Mouse (Mus musculus) heart, embryonic 14.5 days (tissue): ENCODE data around the gene Rpl38. TPM values are rescaled to one million over a fixed set of nuclear protein-coding genes. Genes with fewer than 3 reads are reported as not detected.

Experiments used
- ATAC-seq: fragments of 200-750 bp; cut with Nextera tagmentation; 2 replicates; pipeline ENCODE4 v1.8.0; 2017; ENCODE audit warnings: low read depth, moderate TSS enrichment; ENCODE audit not compliant: insufficient number of reproducible peaks, insufficient read depth, low FRiP score
- H3K27ac ChIP-seq, 2 experiments: fragments of 200-500 bp in 1 of 2; fragments of 300-500 bp in 1 of 2; sonication (generic) in 1 of 2; replicated peaks in 1 of 2; 2 replicates each; pipeline ENCODE4 v1.5.1; 2012 to 2014; ENCODE audit warnings: low read depth in 2 of 2, low read length in 2 of 2, control low read depth in 1 of 2, mild to moderate bottlenecking in 1 of 2, mixed read lengths in 1 of 2; ENCODE audit not compliant: control insufficient read depth in 1 of 2, insufficient read depth in 1 of 2
- H3K27me3 ChIP-seq: fragments of 300-500 bp; sonication (generic); 2 replicates; pipeline ENCODE4 v1.6.1; 2014; ENCODE audit warnings: mild to moderate bottlenecking, low read length, control low read depth; ENCODE audit not compliant: control insufficient read depth, insufficient read depth
- H3K36me3 ChIP-seq: fragments of 300-500 bp; sonication (generic); 2 replicates; pipeline ENCODE4 v1.6.1; 2014; ENCODE audit warnings: mild to moderate bottlenecking, control low read depth, low read length, mixed read lengths; ENCODE audit not compliant: control insufficient read depth, insufficient read depth
- H3K4me1 ChIP-seq, 2 experiments: fragments of 200-500 bp in 1 of 2; fragments of 300-500 bp in 1 of 2; sonication (generic) in 1 of 2; 2 replicates each; pipeline ENCODE4 v1.6.1; 2012 to 2014; ENCODE audit warnings: low read length in 2 of 2, control low read depth in 1 of 2, mixed read lengths in 1 of 2; ENCODE audit not compliant: control insufficient read depth in 2 of 2, insufficient read depth in 2 of 2
- H3K4me2 ChIP-seq: fragments of 300-500 bp; sonication (generic); 2 replicates; pipeline ENCODE4 v1.6.1; 2014; ENCODE audit warnings: mild to moderate bottlenecking, low read length
- H3K4me3 ChIP-seq, 2 experiments: fragments of 200-500 bp in 1 of 2; fragments of 300-500 bp in 1 of 2; sonication (generic) in 1 of 2; 2 replicates each; pipeline ENCODE4 v1.5.1; 2012 to 2014; ENCODE audit warnings: low read length in 2 of 2, mild to moderate bottlenecking in 2 of 2, control low read depth in 1 of 2, low read depth in 1 of 2, moderate library complexity in 1 of 2; ENCODE audit not compliant: control insufficient read depth in 1 of 2, insufficient read depth in 1 of 2
- H3K9ac ChIP-seq: fragments of 300-500 bp; sonication (generic); 2 replicates; pipeline ENCODE4 v1.6.1; 2014; ENCODE audit warnings: mild to moderate bottlenecking, low read length
- H3K9me3 ChIP-seq: fragments of 300-500 bp; sonication (generic); 2 replicates; pipeline ENCODE4 v1.6.1; 2016; ENCODE audit warnings: low read length, control low read depth; ENCODE audit not compliant: control insufficient read depth
- WGBS: fragments of 180-500 bp; shearing (Covaris S2); extraction: QIAGEN DNeasy Blood & Tissue Kit; methylation state at CpG from one replicate; pipeline ENCODE4 v1.1.7; 2014; 5-methylcytosine and 5-hydroxymethylcytosine counted together
- polyA plus RNA-seq: library from polyadenylated mRNA; unstranded; fragments of >200 nt; fragmentation: Nextera tagmentation; extraction: Ambion mirVana; gene quantifications from 2 replicates; pipeline ENCODE4 v1.2.1, GENCODE M21; 2014

Rpl38 gene
- polyA plus RNA-seq, 1 experiment from 2014 or later = 745 TPM

DNA sequence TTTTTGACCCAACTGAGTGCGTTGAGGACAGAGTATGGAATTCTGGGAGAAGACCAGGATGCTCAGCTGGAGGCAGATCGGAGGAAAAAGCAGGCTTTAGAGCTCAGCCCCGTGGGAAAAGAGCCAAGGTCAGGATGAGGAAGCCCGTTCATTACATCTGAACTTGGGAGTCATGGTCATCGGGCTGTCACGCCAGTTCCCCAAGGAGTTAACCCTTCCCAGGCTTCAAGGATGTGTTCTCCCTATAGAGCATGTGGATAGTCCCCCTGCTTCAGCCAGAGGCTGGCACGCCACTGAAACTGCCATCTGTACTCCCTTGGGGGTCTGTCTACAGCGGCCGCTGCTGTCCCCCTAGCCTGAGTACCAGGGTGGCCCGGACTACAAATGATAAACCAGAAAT is 12.0 kb downstream of the Rpl38 start:
- ATAC-seq = no peak
- Histone ChIP-seq H3K4me3 (no peak overlapping the region), H3K4me2 (no peak overlapping the region), H3K9ac (no peak overlapping the region), H3K4me1 (peaks cover 37 to 40% of the 10 kb centered on the region in 2 experiments), H3K9me3 (no peaks in the 10 kb centered on the region), H3K27ac (no peak overlapping the region), H3K36me3 (no peaks in the 10 kb centered on the region), H3K27me3 (no peaks in the 10 kb centered on the region)
- WGBS = 58% methylated on average over 10 of the region's 10 CpGs

- no peak for ATAC-seq
- H3K4me3 ChIP-seq = no peak overlapping the region
- H3K27ac ChIP-seq = 0 out of 4 replicates have a peak overlapping the region, but pooled peaks of 1 of the 2 experiments have one; percentile 24
- H3K4me1 ChIP-seq = peaks cover 36 to 41% of the 10 kb centered on the region in 2 experiments
- H3K4me2 ChIP-seq = no peak overlapping the region
- 76% methylated on average over 5 of the region's 5 CpGs for WGBS
- no peaks in the 10 kb centered on the region for H3K27me3 ChIP-seq
- no peaks in the 10 kb centered on the region for H3K36me3 ChIP-seq
- H3K9me3 ChIP-seq = no peaks in the 10 kb centered on the region
- H3K9ac ChIP-seq = no peak overlapping the region
Observed at GRCm38 (mm10) chr11:114681054-114681453, 12.7 kb downstream of the Rpl38 start.

DNA sequence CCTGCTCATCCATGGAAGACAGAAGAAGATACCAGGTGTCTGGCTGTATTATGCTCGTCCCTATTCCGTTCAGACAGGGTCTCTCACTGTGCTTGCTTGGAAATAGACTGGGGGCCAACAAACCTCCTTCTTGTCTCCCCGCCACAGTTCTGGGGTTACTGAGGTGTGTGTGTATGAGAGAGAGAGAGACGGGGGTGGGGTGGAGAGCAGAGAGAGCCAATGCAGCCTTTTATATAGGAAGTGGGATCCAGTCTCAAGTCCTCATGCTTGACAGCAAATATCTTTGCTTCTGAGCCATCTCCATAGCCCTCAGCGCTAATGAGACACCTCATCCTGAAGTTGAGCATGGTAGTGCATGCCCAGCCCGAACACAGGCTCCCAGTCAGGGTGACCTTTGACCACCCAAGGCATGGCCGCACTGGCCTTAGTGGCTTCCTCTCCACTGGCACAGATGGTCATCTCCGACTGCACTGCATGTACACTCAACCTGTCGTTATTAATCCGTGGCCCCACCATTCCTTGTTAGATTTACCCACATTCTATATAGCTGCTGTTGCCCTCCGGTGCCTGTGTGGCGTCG is 14.1 kb downstream of the Rpl38 start:
- Histone ChIP-seq H3K4me1 (peaks cover 28 to 31% of the 10 kb centered on the region in 2 experiments), H3K27ac (no peak overlapping the region), H3K27me3 (no peaks in the 10 kb centered on the region), H3K36me3 (no peaks in the 10 kb centered on the region), H3K4me3 (no peak overlapping the region), H3K9me3 (no peaks in the 10 kb centered on the region), H3K4me2 (no peak overlapping the region), H3K9ac (no peak overlapping the region)
- no peak for ATAC-seq
- WGBS = 94% methylated on average over 13 of the region's 13 CpGs

- Histone ChIP-seq H3K27me3 (no peaks in the 10 kb centered on the region), H3K9me3 (no peaks in the 10 kb centered on the region), H3K27ac (no peak overlapping the region), H3K4me3 (no peak overlapping the region), H3K4me1 (peaks cover 28 to 31% of the 10 kb centered on the region in 2 experiments), H3K9ac (no peak overlapping the region), H3K36me3 (no peaks in the 10 kb centered on the region), H3K4me2 (no peak overlapping the region)
- 84% methylated on average over 10 of the region's 10 CpGs for WGBS
- no peak for ATAC-seq
Observed at GRCm38 (mm10) chr11:114683029-114683721, 14.9 kb downstream of the Rpl38 start.

DNA sequence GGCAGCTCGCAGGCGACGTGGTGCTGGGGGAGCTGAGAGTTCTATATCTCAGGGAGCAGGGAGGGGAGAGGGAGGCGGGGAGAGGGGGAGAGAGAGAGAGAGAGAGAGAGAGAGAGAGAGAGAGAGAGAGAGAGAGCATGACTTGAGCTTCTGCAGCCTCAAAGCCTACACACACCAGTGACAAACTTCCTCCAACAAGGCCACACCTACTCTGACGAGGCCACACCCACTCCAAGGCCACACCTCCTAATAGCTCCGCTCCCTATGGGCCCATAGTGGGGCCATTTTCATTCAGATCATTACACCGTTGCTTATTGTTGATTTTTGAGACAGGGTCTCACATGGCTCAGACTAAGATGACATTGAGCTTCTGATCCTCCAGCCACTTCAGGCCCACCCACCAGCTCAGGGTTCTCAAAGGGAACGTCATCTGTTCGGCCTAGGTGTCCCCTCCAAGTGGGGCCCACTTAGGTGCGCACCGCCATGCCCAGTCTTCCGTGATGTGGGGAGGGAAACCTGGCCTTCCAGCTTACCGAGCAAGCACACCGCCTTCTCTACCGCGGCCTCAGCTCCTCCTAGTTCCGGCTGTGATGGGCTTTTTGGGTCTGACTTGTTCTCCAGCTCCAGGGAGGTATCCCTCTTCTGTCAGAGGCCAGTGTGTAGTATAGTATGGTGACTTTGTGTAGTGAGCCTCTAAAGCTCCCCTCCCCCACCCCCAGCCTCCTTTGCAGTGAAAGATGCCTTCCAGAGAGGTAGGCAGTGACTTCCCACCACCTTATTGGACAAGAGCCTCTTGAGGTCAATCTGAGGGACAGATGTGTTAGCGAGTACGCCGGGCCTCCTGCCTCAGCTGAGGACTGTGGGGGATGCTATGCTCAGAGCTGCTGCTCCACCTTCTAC is 15.6 kb downstream of the Rpl38 start:
- no peak overlapping the region for H3K27ac ChIP-seq
- H3K4me1 ChIP-seq = peaks cover 28 to 31% of the 10 kb centered on the region in 2 experiments
- H3K9me3 ChIP-seq = no peaks in the 10 kb centered on the region
- no peak overlapping the region for H3K4me3 ChIP-seq
- WGBS = 68% methylated on average over 20 of the region's 20 CpGs
- H3K9ac ChIP-seq = no peak overlapping the region
- H3K36me3 ChIP-seq = no peaks in the 10 kb centered on the region
- peak; percentile 20; the same call in 1 of the 2 replicates for ATAC-seq
- no peaks in the 10 kb centered on the region for H3K27me3 ChIP-seq
- no peak overlapping the region for H3K4me2 ChIP-seq

- Histone ChIP-seq H3K36me3 (no peaks in the 10 kb centered on the region), H3K27ac (no peak overlapping the region), H3K27me3 (no peaks in the 10 kb centered on the region), H3K9ac (no peak overlapping the region), H3K9me3 (no peaks in the 10 kb centered on the region), H3K4me1 (peaks cover 20 to 23% of the 10 kb centered on the region in 2 experiments), H3K4me2 (no peak overlapping the region), H3K4me3 (no peak overlapping the region)
- ATAC-seq = peak; percentile 20; the same call in 1 of the 2 replicates
- 56% methylated on average over 14 of the region's 14 CpGs for WGBS
Observed at GRCm38 (mm10) chr11:114684627-114685373, 16.5 kb downstream of the Rpl38 start.

DNA sequence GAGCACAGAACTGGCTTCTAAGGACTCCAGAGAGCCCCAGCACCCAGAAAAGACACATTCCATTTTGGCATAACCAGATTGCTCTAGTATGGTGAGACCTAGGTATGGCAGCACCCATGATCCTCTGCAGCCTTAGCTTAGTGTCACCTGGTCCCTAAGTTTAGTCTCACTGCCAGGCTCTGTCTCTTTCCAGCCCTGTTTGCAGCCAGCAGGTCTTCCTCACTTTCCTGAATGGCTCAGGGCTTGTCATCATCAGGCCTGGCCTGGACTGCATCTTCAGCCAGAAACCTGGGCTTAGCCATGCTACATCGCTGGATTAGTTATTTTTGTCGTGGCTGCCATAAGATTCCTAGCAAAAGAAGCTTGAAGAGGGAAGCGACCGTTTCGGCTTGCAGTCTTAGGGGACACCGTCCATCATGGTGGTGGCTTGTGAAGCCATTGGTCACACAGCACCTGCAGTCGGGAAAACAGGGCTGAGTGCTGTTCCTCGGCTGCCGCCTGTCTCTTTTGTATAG is 17.3 kb downstream of the Rpl38 start:
- H3K27ac ChIP-seq = no peak overlapping the region
- no peaks in the 10 kb centered on the region for H3K36me3 ChIP-seq
- no peaks in the 10 kb centered on the region for H3K9me3 ChIP-seq
- H3K27me3 ChIP-seq = no peaks in the 10 kb centered on the region
- no peak for ATAC-seq
- H3K4me1 ChIP-seq = peaks cover 15 to 17% of the 10 kb centered on the region in 2 experiments
- no peak overlapping the region for H3K4me3 ChIP-seq
- no peak overlapping the region for H3K4me2 ChIP-seq
- no peak overlapping the region for H3K9ac ChIP-seq
- 59% methylated on average over 9 of the region's 9 CpGs for WGBS
